In genomic region chr8:71679550-71680168, GRCm38 (mm10) we compare ENCODE assay signal across 9 mouse cellular contexts. TPM values are rescaled to one million over a fixed set of nuclear protein-coding genes. Genes with fewer than 3 reads are reported as not detected.
DNase-seq lines count a peak whose midpoint lies in the region; ATAC-seq lines count a peak whose summit lies in the region.
"Had no signal": no experiment of that assay in that cellular context is flagged by ENCODE, and none has a peak within 500 bp of the region (broad histone marks: within the 10 kb centered on the region; RNA-seq: fewer than 3 reads in every experiment).

No protein-coding gene starts in this region.

- H3K4me1 ChIP-seq in embryonic facial prominence, embryonic 12.5 days: peaks cover 18% of the 10 kb centered on the region
- peaks cover 18% of the 10 kb centered on the region for H3K4me1 ChIP-seq in hindbrain, embryonic 12.5 days
- peaks cover 28% of the 10 kb centered on the region for H3K4me1 ChIP-seq in midbrain, embryonic 15.5 days

- intact Hi-C loops in heart, postnatal 25 days (cut with DNase I): no loop called here

- ATAC-seq in embryonic facial prominence, embryonic 12.5 days (ENCODE audit: insufficient number of reproducible peaks, insufficient read depth, low FRiP score, low TSS enrichment): 0 out of 2 replicates have a peak, but pooled peaks have one; percentile 22
- ATAC-seq in hindbrain, embryonic 12.5 days (ENCODE audit: low FRiP score): no peak
- ATAC-seq in midbrain, embryonic 15.5 days (replicated peaks): no peak

- 2% methylated on average over 46 of the region's 46 CpGs for WGBS in embryonic facial prominence, embryonic 12.5 days
- 2% methylated on average over 46 of the region's 46 CpGs for WGBS in hindbrain, embryonic 12.5 days
- WGBS in midbrain, embryonic 15.5 days: 4% methylated on average over 46 of the region's 46 CpGs

- H3K9me3 ChIP-seq in embryonic facial prominence, embryonic 12.5 days: no peaks in the 10 kb centered on the region
- 0 out of 2 replicates have a peak, but pooled peaks cover 4% of the 10 kb centered on the region for H3K9me3 ChIP-seq in hindbrain, embryonic 12.5 days (replicated peaks)
- H3K9me3 ChIP-seq in midbrain, embryonic 15.5 days: no peaks in the 10 kb centered on the region

- H3K27ac ChIP-seq in embryonic facial prominence, embryonic 12.5 days: no peak overlapping the region
- no peak overlapping the region for H3K27ac ChIP-seq in hindbrain, embryonic 12.5 days
- no peak overlapping the region for H3K27ac ChIP-seq in midbrain, embryonic 15.5 days

- peak overlapping the region; percentile 28 for H3K9ac ChIP-seq in embryonic facial prominence, embryonic 12.5 days
- H3K9ac ChIP-seq in hindbrain, embryonic 12.5 days: peak overlapping the region; percentile 41
- H3K9ac ChIP-seq in midbrain, embryonic 15.5 days: peak overlapping the region; percentile 13; the same call in 1 of the 2 replicates

- no peaks in the 10 kb centered on the region for H3K36me3 ChIP-seq in embryonic facial prominence, embryonic 12.5 days
- no peaks in the 10 kb centered on the region for H3K36me3 ChIP-seq in hindbrain, embryonic 12.5 days
- H3K36me3 ChIP-seq in midbrain, embryonic 15.5 days (replicated peaks): no peaks in the 10 kb centered on the region

- peak overlapping the region; percentile 20 for H3K4me3 ChIP-seq in embryonic facial prominence, embryonic 12.5 days
- peak overlapping the region; percentile 22 for H3K4me3 ChIP-seq in hindbrain, embryonic 12.5 days
- H3K4me3 ChIP-seq in midbrain, embryonic 15.5 days: peak overlapping the region; percentile 29
- H3K4me3 ChIP-seq: erythroblast, embryonic 14.5 days had no signal

- H3K4me2 ChIP-seq in embryonic facial prominence, embryonic 12.5 days (replicated peaks): peak overlapping the region; percentile 43
- peak overlapping the region; percentile 49 for H3K4me2 ChIP-seq in hindbrain, embryonic 12.5 days (replicated peaks)
- H3K4me2 ChIP-seq in midbrain, embryonic 15.5 days: peak overlapping the region; percentile 49

- peaks cover 94% of the 10 kb centered on the region for H3K27me3 ChIP-seq in embryonic facial prominence, embryonic 12.5 days
- H3K27me3 ChIP-seq in hindbrain, embryonic 12.5 days: peaks cover 97% of the 10 kb centered on the region
- H3K27me3 ChIP-seq in midbrain, embryonic 15.5 days (replicated peaks): peaks cover 74% of the 10 kb centered on the region

- peak; percentile 56 to 61 for DNase-seq in heart, adult 18-20 months
- no peak for DNase-seq in heart, postnatal 25 days (ENCODE audit: low spot score)
- no peak for DNase-seq in left cerebral cortex, adult 8-10 months (ENCODE audit: low spot score in 2 of 2)
- no peak for DNase-seq in right cerebral cortex, postnatal 14 days
- DNase-seq in lung, postnatal 14 days: no peak

RNA-seq across cellular contexts. Expression of gene Jak3, which starts 3.6 kb away (rescaled TPM):
- 1 to 10 TPM; 7.3 to 8.3 TPM for total RNA-seq in heart, adult 18-20 months (2021)
- 1 to 10 TPM; 7.8 to 8.5 TPM for total RNA-seq in heart, postnatal 25 days (2021)
- polyA plus RNA-seq in embryonic facial prominence, embryonic 12.5 days (2016; fragmentation: Nextera tagmentation; extraction: Ambion mirVana): 3.4 and 4.5 TPM in 2 replicates
- polyA plus RNA-seq in hindbrain, embryonic 12.5 days (2016; fragmentation: Nextera tagmentation; extraction: Ambion mirVana): 3.7 and 3.8 TPM in 2 replicates
- 5.2 and 5.8 TPM in 2 replicates for polyA plus RNA-seq in midbrain, embryonic 15.5 days (2015; fragmentation: Nextera tagmentation; extraction: Ambion mirVana)
- total RNA-seq in left cerebral cortex, adult 8-10 months (2022): 1 to 10 TPM; 4.4 to 7.3 (median 6.1) TPM

RNA-seq across cellular contexts. Expression of gene Unc13a, which starts 8.1 kb away (rescaled TPM):
- under 1 TPM; 0.55 to 0.87 TPM for total RNA-seq in heart, adult 18-20 months (2021)
- total RNA-seq in heart, postnatal 25 days (2021): under 1 TPM; 0.73 to 0.83 TPM
- polyA plus RNA-seq in embryonic facial prominence, embryonic 12.5 days (2016; fragmentation: Nextera tagmentation; extraction: Ambion mirVana): 1.9 and 2.8 TPM in 2 replicates
- 13.9 and 16.1 TPM in 2 replicates for polyA plus RNA-seq in hindbrain, embryonic 12.5 days (2016; fragmentation: Nextera tagmentation; extraction: Ambion mirVana)
- 26.9 and 27.4 TPM in 2 replicates for polyA plus RNA-seq in midbrain, embryonic 15.5 days (2015; fragmentation: Nextera tagmentation; extraction: Ambion mirVana)
- 100 to 1,000 TPM; 237 to 269 (median 246) TPM for total RNA-seq in left cerebral cortex, adult 8-10 months (2022)

RNA-seq across cellular contexts. Expression of gene Insl3, which starts 9.4 kb away (rescaled TPM):
- 1 to 10 TPM; 1.3 to 1.6 TPM for total RNA-seq in heart, adult 18-20 months (2021)
- total RNA-seq in heart, postnatal 25 days (2021): 1 to 10 TPM; 4.0 to 4.8 TPM
- 0.39 and 0.50 TPM in 2 replicates for polyA plus RNA-seq in embryonic facial prominence, embryonic 12.5 days (2016; fragmentation: Nextera tagmentation; extraction: Ambion mirVana)
- 0.69 TPM in 1 of 2 replicates, not detected in the other for polyA plus RNA-seq in hindbrain, embryonic 12.5 days (2016; fragmentation: Nextera tagmentation; extraction: Ambion mirVana)
- 0.37 and 1.5 TPM in 2 replicates for polyA plus RNA-seq in midbrain, embryonic 15.5 days (2015; fragmentation: Nextera tagmentation; extraction: Ambion mirVana)
- total RNA-seq in left cerebral cortex, adult 8-10 months (2022): 1 to 10 TPM; 1.4 to 3.2 (median 2.1) TPM

RNA-seq across cellular contexts. Expression of gene B3gnt3, which starts 21.9 kb away (rescaled TPM):
- 1 to 10 TPM; 4.9 to 5.9 TPM for total RNA-seq in heart, adult 18-20 months (2021)
- total RNA-seq in heart, postnatal 25 days (2021): 1 to 10 TPM; 5.5 to 8.0 TPM
- polyA plus RNA-seq in embryonic facial prominence, embryonic 12.5 days (2016; fragmentation: Nextera tagmentation; extraction: Ambion mirVana): 0.64 and 0.67 TPM in 2 replicates
- polyA plus RNA-seq in hindbrain, embryonic 12.5 days (2016; fragmentation: Nextera tagmentation; extraction: Ambion mirVana): 0.59 and 0.86 TPM in 2 replicates
- 0.27 and 0.36 TPM in 2 replicates for polyA plus RNA-seq in midbrain, embryonic 15.5 days (2015; fragmentation: Nextera tagmentation; extraction: Ambion mirVana)
- total RNA-seq in left cerebral cortex, adult 8-10 months (2022): under 1 TPM; 0.41 to 0.88 (median 0.70) TPM

RNA-seq across cellular contexts. Expression of gene Fcho1, which starts 45.9 kb away (rescaled TPM):
- total RNA-seq in heart, adult 18-20 months (2021): 1 to 10 TPM in 1 of 2 experiments, under 1 TPM in 1; 0.79 to 2.4 TPM
- under 1 TPM; 0.59 to 0.83 TPM for total RNA-seq in heart, postnatal 25 days (2021)
- polyA plus RNA-seq in embryonic facial prominence, embryonic 12.5 days (2016; fragmentation: Nextera tagmentation; extraction: Ambion mirVana): 7.4 and 8.3 TPM in 2 replicates
- 38.4 and 39.4 TPM in 2 replicates for polyA plus RNA-seq in hindbrain, embryonic 12.5 days (2016; fragmentation: Nextera tagmentation; extraction: Ambion mirVana)
- 96.0 and 102 TPM in 2 replicates for polyA plus RNA-seq in midbrain, embryonic 15.5 days (2015; fragmentation: Nextera tagmentation; extraction: Ambion mirVana)
- total RNA-seq in left cerebral cortex, adult 8-10 months (2022): 100 to 1,000 TPM; 150 to 181 (median 159) TPM

Comparison
In these comparisons a context has a peak if more than half of its experiments do, and no peak if none do; other contexts are left out.
1. DNase-seq: peak in heart, adult 18-20 months (2 of 2); none in heart, postnatal 25 days (single experiment), left cerebral cortex, adult 8-10 months (0 of 2), right cerebral cortex, postnatal 14 days (single experiment) and lung, postnatal 14 days (single experiment).
2. RNA of gene Unc13a, which starts 8.1 kb away (total RNA-seq): 237 to 269 TPM in left cerebral cortex, adult 8-10 months; 0.55 to 0.87 TPM in heart, adult 18-20 months and 0.73 to 0.83 TPM in heart, postnatal 25 days; every median in the first group is over 100 times any median in the second.
3. Peak in every context shown above with its lines, with median percentiles within 50 percentile points of each other: H3K4me2 ChIP-seq, H3K4me3 ChIP-seq and H3K9ac ChIP-seq.